Mouse (Mus musculus) left cerebral cortex, adult 11 months (tissue): Measurements from ENCODE around the gene Anxa3.

ENCODE experiments used
- DNase-seq: peaks from one replicate; pipeline ENCODE4 v3.0.0; 2022; ENCODE audit warnings: low spot score

Anxa3 gene

DNA sequence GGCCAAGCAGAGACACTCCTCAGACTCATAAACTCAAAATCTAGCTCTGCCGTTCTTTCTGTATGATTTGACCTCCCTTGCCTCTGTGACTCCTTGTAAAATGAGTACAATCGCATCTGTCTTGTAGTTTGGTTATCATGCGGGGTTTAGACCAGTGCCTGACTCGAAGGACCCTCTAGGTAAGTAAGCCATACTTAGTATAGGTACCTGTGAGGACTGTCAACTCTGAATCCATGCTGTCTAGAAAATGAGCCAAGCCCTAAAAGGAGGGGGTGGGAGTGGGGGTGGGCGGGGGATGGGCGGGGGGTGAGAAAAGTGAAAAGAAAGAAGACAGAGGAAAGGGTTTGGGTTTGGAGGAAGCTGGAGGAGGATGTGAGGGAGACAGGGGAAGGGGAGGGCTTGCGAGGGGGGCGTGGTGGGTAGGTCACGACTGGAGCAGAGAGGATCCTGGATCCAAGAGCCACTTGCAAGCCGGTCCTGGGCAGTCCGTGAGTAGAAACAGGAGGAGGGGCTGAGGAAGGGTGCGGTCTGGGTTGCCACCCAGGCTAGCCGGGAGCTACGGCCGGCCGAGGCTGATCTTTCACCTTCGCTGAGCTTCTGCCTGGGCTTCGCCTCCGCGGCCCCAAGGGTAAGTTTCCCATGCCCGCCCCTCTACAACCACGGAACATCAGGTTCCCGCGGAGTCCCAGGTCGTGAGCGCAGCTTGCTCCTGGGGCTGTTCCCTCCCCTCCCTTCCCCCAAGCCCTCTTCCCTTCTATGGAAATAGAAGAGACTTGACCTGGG, at the start of gene Anxa3:
Gene Anxa3, plus strand, starts transcription at position 404 of the 783 bp plus-strand sequence.
- DNase-seq = no peak

GRCm38 (mm10) chr5:96747195-96747984, 45.7 kb upstream of the Anxa3 start:
- DNase-seq = no peak

GRCm38 (mm10) chr5:96757615-96758014, 35.5 kb upstream of the Anxa3 start:
- no peak for DNase-seq

DNA sequence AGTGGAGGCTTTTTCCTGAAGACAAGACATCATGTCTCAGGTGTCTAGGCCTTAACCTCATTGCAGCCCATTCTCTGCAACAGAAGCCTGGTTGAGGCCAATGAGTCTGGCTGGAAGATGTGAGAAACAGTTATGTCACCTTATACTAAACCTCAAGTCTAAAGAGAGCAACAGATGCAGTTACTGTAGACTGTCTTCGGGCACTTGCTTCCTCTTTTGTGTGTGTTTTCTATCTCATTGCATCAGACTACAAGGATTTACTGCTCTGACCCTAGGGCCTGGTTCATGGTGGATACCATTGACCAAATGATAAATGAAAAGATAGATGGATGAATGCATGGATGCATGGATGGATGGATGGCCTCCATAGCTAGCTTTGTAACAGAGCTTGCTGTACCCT, 31.1 kb upstream of the Anxa3 start:
- DNase-seq = no peak

- DNase-seq = peak; percentile 55
These were observed 24.2 kb upstream of the Anxa3 start for GRCm38 (mm10) chr5:96768846-96769471.

GRCm38 (mm10) chr5:96783506-96784288, 9.4 kb upstream of the Anxa3 start:
- no peak for DNase-seq

DNA sequence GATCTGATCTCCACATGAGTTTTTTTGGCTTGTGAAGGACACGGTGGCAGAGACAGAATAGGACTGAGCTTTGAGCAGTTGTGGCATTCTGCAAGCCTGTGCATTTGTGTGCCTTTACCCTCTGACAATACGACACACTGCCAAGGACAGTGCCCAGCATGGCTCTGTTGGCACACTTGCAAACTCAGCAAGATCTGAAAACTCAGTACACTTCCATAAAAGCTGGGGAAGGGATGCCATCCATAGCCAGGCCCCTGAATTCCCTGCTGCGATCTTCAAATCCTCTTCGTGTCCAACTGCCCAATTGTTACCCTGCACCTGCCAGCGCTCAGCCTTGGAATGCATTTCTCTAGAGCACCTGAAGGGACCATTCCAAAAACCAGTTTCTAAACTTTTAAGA, 8.0 kb upstream of the Anxa3 start:
- DNase-seq = no peak

DNA sequence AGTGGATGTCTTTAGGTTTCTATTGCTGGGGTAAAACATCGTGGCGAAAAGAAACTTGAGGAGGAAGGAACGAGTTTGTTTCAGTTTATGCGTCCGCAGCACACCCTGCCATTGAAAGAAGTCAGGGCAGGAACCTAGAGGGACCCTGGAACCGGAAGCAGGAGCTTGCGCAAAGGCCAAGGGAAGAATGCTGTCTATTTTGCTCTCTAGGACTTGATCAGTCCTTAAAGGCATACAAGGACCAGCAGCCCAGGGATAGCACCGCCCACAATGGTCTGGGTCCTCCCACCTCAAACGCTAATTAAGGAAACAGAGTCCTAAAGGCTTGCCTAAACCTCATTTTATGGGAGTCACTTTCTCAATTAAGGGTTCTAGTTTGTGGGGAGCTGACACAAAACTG, 717 bp upstream of the Anxa3 start:
- no peak for DNase-seq

DNA sequence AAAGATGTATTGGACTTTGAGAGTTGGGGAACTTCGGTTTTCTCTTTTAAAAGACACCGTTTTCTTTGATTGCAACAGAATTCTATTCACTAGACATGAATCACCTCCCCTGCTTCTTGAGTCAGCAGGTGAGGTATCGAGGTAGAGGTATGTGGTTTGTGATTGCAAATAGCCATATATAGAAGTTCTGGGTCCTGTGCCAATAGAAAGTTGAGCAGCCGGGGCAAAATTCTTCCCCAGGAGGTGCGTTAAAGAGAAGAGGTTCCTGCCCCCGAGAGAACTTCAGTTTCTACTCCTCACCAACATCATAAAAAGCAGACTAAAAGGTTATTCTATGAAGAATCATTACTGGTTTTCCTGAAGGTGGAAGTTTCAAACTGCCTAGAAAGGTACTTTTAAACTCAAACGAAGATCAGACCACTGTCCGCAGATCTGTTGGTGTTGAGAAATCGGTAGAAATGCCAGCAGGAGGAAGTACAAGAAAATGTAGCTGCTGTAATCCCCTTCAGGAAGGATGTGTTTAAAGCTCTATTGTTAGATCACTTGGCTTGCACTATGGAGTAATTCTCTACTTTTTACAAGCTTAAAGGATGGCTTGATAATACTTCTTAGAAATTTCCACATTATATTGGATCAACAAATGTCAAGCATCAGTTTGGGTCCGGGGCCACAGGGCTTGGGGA, 955 bp downstream of the Anxa3 start:
- no peak for DNase-seq

- no peak for DNase-seq
These were observed 2.6 kb downstream of the Anxa3 start for GRCm38 (mm10) chr5:96795752-96796151.

GRCm38 (mm10) chr5:96797465-96797864, 4.3 kb downstream of the Anxa3 start:
- DNase-seq = no peak

GRCm38 (mm10) chr5:96799165-96799564, 6.0 kb downstream of the Anxa3 start:
- DNase-seq = no peak

- no peak for DNase-seq
These were observed 6.8 kb downstream of the Anxa3 start for GRCm38 (mm10) chr5:96799969-96800368.

GRCm38 (mm10) chr5:96802185-96802584, 9.0 kb downstream of the Anxa3 start:
- no peak for DNase-seq

GRCm38 (mm10) chr5:96803091-96803490, 10.0 kb downstream of the Anxa3 start:
- no peak for DNase-seq

- no peak for DNase-seq
These were observed 11.2 kb downstream of the Anxa3 start for GRCm38 (mm10) chr5:96804304-96804703.

- no peak for DNase-seq
These were observed 11.7 kb downstream of the Anxa3 start for GRCm38 (mm10) chr5:96804813-96805212.

DNA sequence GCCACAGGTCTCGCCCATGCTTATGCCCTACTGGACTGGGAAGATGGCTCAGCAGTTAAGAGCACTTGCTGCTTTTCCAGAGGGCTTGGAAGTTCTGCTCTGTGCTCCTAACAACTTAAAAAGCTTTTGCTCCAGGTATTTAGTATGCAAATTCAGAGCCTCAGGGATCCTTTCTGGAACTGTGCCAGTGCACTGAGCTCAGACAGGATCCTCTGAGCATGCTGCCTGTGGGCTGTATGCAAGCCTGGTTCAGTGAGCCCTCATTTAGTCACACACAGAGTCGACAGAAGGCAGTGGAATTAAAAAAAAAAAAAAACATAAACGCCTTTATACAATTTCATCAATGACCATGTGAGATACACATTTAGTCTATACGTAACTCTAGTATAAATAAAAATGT, 17.5 kb downstream of the Anxa3 start:
- no peak for DNase-seq

DNA sequence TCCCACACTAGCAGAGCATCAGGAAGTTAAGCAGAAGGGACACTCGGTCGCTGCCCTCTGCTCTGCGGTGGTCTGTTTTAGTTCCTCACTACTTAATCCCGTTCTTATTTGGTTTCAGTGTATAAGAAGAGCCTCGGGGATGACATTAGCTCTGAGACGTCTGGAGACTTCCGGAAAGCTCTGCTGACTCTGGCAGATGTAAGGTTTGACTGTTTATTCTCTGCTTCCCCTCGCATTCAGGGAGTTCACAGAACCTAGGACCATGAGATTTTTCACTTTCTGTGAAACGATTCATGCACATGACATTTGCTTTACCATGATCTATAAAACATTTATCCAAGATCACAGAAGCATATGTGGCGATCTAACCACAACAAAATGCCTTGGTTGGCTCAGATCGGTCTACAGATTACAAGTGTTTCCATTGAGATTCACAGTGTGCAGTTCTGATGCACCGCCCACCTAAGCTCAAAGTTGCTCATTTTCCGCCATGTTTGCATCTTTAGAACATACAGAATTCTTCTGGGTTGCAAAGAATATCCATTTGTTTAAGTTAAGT, 31.7 kb downstream of the Anxa3 start:
- DNase-seq = no peak

DNA sequence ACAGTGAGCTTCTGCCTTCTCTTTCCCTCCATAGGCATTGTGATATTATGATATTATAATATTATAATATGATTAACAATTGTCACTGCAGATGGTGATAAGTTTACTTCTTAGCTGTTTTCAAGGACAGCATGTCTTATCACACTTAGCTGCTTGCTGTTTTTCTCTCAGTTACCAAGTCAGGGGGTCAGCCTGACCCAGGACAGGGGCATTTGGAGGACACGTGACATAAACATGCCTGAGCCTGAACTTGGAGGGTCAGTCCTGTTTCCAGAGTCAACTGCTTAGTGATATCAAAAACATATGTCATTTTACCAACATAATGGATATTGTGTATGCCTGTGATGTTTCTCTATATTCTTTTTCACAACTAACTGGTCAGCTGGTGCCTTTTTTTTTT, 34.0 kb downstream of the Anxa3 start:
- DNase-seq = no peak

GRCm38 (mm10) chr5:96834338-96834737, 41.2 kb downstream of the Anxa3 start:
- no peak for DNase-seq
